Mouse (Mus musculus): Measurements from ENCODE around the gene Tceal3. TPM values are rescaled to one million over a fixed set of nuclear protein-coding genes. Genes with fewer than 3 reads are reported as not detected.
"Not testable (repeated sequence)": the region's sequence is repeated elsewhere in the genome, so short reads cannot be mapped to it uniquely, and the experiment has no call there.

Gene Tceal3
- polyA plus RNA-seq, 1 experiment from 2014 or later, result 11.3 TPM

GRCm38 (mm10) chrX:136639754-136640153, 49.1 kb downstream of the Tceal3 start:
- H3K9me3 ChIP-seq (replicated peaks), result no peaks in the 10 kb centered on the region
- H3K27ac ChIP-seq (replicated peaks), result no peak overlapping the region
- H3K4me1 ChIP-seq, result no peaks in the 10 kb centered on the region
- DNase-seq (ENCODE audit: low spot score), result no peak
- WGBS, result 33% methylated on average over 4 of the region's 6 CpGs
- no peak overlapping the region for H3K4me3 ChIP-seq
- no peaks in the 10 kb centered on the region for H3K36me3 ChIP-seq
- H3K27me3 ChIP-seq (ENCODE audit: low read depth, poor library complexity, severe bottlenecking), result 0 out of 2 replicates have a peak, but pooled peaks cover 4% of the 10 kb centered on the region

- not testable (repeated sequence) for H3K4me3 ChIP-seq; H3K36me3 ChIP-seq; H3K9me3 ChIP-seq (replicated peaks); H3K27me3 ChIP-seq (ENCODE audit: low read depth, poor library complexity, severe bottlenecking); H3K4me1 ChIP-seq; DNase-seq (ENCODE audit: low spot score); H3K27ac ChIP-seq (replicated peaks)
- 50% methylated on average over 3 of the region's 3 CpGs for WGBS
These were observed 55.2 kb downstream of the Tceal3 start for GRCm38 (mm10) chrX:136645857-136646256.

- DNase-seq (ENCODE audit: low spot score), result peak; percentile 37
- Histone ChIP-seq H3K27me3 (ENCODE audit: low read depth, poor library complexity, severe bottlenecking) (peaks cover 38% of the 10 kb centered on the region), H3K36me3 (no peaks in the 10 kb centered on the region), H3K4me1 (peaks cover 8% of the 10 kb centered on the region; the same call in 1 of the 2 replicates), H3K27ac (replicated peaks) (peak overlapping the region; percentile 78), H3K9me3 (replicated peaks) (no peaks in the 10 kb centered on the region), H3K4me3 (peak overlapping the region; percentile 62)
- 27% methylated on average over 20 of the region's 20 CpGs for WGBS
These were observed 75.7 kb downstream of the Tceal3 start for GRCm38 (mm10) chrX:136666281-136666706.

- not testable (repeated sequence) for H3K36me3 ChIP-seq; H3K9me3 ChIP-seq (replicated peaks); H3K4me1 ChIP-seq
- Histone ChIP-seq H3K4me3 (peak overlapping the region; percentile 62), H3K27me3 (ENCODE audit: low read depth, poor library complexity, severe bottlenecking) (peaks cover 38% of the 10 kb centered on the region), H3K27ac (replicated peaks) (peak overlapping the region; percentile 78)
- DNase-seq (ENCODE audit: low spot score), result peak; percentile 36
- WGBS, result 25% methylated on average over 22 of the region's 24 CpGs
These were observed 76.3 kb downstream of the Tceal3 start for GRCm38 (mm10) chrX:136666762-136667464.

GRCm38 (mm10) chrX:136668794-136669193, 78.2 kb downstream of the Tceal3 start:
- Histone ChIP-seq H3K9me3 (replicated peaks) (no peaks in the 10 kb centered on the region), H3K27me3 (ENCODE audit: low read depth, poor library complexity, severe bottlenecking) (peaks cover 40% of the 10 kb centered on the region), H3K4me1 (peaks cover 8% of the 10 kb centered on the region; the same call in 1 of the 2 replicates), H3K4me3 (no peak overlapping the region), H3K36me3 (no peaks in the 10 kb centered on the region), H3K27ac (replicated peaks) (no peak overlapping the region)
- 63% methylated on average over 2 of the region's 2 CpGs for WGBS
- DNase-seq (ENCODE audit: low spot score), result no peak

- Histone ChIP-seq H3K4me3 (no peak overlapping the region), H3K36me3 (no peaks in the 10 kb centered on the region), H3K9me3 (replicated peaks) (no peaks in the 10 kb centered on the region), H3K4me1 (no peaks in the 10 kb centered on the region), H3K27ac (replicated peaks) (no peak overlapping the region), H3K27me3 (ENCODE audit: low read depth, poor library complexity, severe bottlenecking) (0 out of 2 replicates have a peak, but pooled peaks cover 6% of the 10 kb centered on the region)
- no peak for DNase-seq (ENCODE audit: low spot score)
- 76% methylated on average over 3 of the region's 3 CpGs for WGBS
These were observed 90.3 kb downstream of the Tceal3 start for GRCm38 (mm10) chrX:136680989-136681388.

GRCm38 (mm10) chrX:136691606-136692293, 101.1 kb downstream of the Tceal3 start:
- H3K9me3 ChIP-seq (replicated peaks); H3K4me3 ChIP-seq; H3K36me3 ChIP-seq; H3K27me3 ChIP-seq (ENCODE audit: low read depth, poor library complexity, severe bottlenecking); DNase-seq (ENCODE audit: low spot score): not testable (repeated sequence)
- H3K4me1 ChIP-seq, result peaks cover 11% of the 10 kb centered on the region
- peak overlapping the region; percentile 76 for H3K27ac ChIP-seq (replicated peaks)
- WGBS, result 48% methylated on average over 3 of the region's 3 CpGs

- Histone ChIP-seq H3K4me1 (peaks cover 11% of the 10 kb centered on the region), H3K4me3 (no peak overlapping the region), H3K9me3 (replicated peaks) (no peaks in the 10 kb centered on the region), H3K27ac (replicated peaks) (no peak overlapping the region), H3K27me3 (ENCODE audit: low read depth, poor library complexity, severe bottlenecking) (0 out of 2 replicates have a peak, but pooled peaks cover 3% of the 10 kb centered on the region), H3K36me3 (no peaks in the 10 kb centered on the region)
- no peak for DNase-seq (ENCODE audit: low spot score)
- 58% methylated on average over 4 of the region's 4 CpGs for WGBS
These were observed 101.6 kb downstream of the Tceal3 start for GRCm38 (mm10) chrX:136692294-136692675.

- Histone ChIP-seq H3K27me3 (ENCODE audit: low read depth, poor library complexity, severe bottlenecking) (0 out of 2 replicates have a peak, but pooled peaks cover 3% of the 10 kb centered on the region), H3K4me3 (no peak overlapping the region), H3K36me3 (no peaks in the 10 kb centered on the region), H3K27ac (replicated peaks) (peak overlapping the region; percentile 57), H3K9me3 (replicated peaks) (no peaks in the 10 kb centered on the region), H3K4me1 (peaks cover 11% of the 10 kb centered on the region)
- 87% methylated on average over 5 of the region's 5 CpGs for WGBS
- DNase-seq (ENCODE audit: low spot score), result no peak
These were observed 102.6 kb downstream of the Tceal3 start for GRCm38 (mm10) chrX:136693196-136693595.

GRCm38 (mm10) chrX:136707446-136708167, 117.0 kb downstream of the Tceal3 start, which contains the start of gene Tceal1:
Gene Tceal1 (plus strand): TSS chrX:136707982.
- peak; percentile 63 for DNase-seq (ENCODE audit: low spot score)
- no peaks in the 10 kb centered on the region for H3K9me3 ChIP-seq (replicated peaks)
- no peaks in the 10 kb centered on the region for H3K36me3 ChIP-seq
- 21% methylated on average over 15 of the region's 15 CpGs for WGBS
- peaks cover 11% of the 10 kb centered on the region for H3K27me3 ChIP-seq (ENCODE audit: low read depth, poor library complexity, severe bottlenecking)
- peak within 1 kb of the TSS; percentile 63 for H3K4me3 ChIP-seq
- H3K27ac ChIP-seq (replicated peaks), result peak within 1 kb of the TSS; percentile 91
- H3K4me1 ChIP-seq, result peaks cover 11% of the 10 kb centered on the region

GRCm38 (mm10) chrX:136708168-136708681, 117.6 kb downstream of the Tceal3 start:
- no peaks in the 10 kb centered on the region for H3K36me3 ChIP-seq
- DNase-seq (ENCODE audit: low spot score), result peak; percentile 64
- peaks cover 11% of the 10 kb centered on the region for H3K27me3 ChIP-seq (ENCODE audit: low read depth, poor library complexity, severe bottlenecking)
- H3K27ac ChIP-seq (replicated peaks), result peak overlapping the region; percentile 91
- peak overlapping the region; percentile 63 for H3K4me3 ChIP-seq
- H3K4me1 ChIP-seq, result peaks cover 11% of the 10 kb centered on the region
- no peaks in the 10 kb centered on the region for H3K9me3 ChIP-seq (replicated peaks)
- 15% methylated on average over 18 of the region's 18 CpGs for WGBS

GRCm38 (mm10) chrX:136708782-136709181, 118.1 kb downstream of the Tceal3 start:
- no peaks in the 10 kb centered on the region for H3K9me3 ChIP-seq (replicated peaks)
- peaks cover 11% of the 10 kb centered on the region for H3K4me1 ChIP-seq
- no peaks in the 10 kb centered on the region for H3K36me3 ChIP-seq
- 23% methylated on average over 14 of the region's 14 CpGs for WGBS
- DNase-seq (ENCODE audit: low spot score), result peak; percentile 34
- H3K4me3 ChIP-seq, result peak overlapping the region; percentile 63
- peak overlapping the region; percentile 91 for H3K27ac ChIP-seq (replicated peaks)
- H3K27me3 ChIP-seq (ENCODE audit: low read depth, poor library complexity, severe bottlenecking), result peaks cover 16% of the 10 kb centered on the region

All from midbrain, embryonic 10.5 days (tissue).